Mouse (Mus musculus): Measurements from ENCODE around the gene Fgf15.

Fgf15 gene

DNA sequence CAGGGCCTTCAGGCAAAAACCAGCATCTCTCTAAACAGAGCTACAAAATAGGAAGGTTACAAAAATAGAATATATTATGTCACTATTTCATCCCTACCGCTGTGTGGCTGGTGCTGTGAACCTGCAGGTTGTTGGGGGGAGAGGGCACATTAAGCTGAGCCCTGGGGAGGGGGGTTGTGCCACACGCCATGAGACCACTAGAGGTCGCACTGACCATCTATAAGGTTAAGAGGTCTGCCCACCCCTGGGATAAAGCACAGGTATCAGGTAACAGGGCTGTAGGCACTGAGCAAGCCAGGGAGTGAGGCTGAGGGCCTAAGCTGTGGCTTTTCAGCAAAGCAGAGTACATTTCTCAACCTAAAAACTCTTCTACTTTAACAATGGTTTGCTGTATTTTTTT, 35.4 kb downstream of the Fgf15 start:
- peak; percentile 40 for DNase-seq (ENCODE audit: low read depth, low spot score)

DNA sequence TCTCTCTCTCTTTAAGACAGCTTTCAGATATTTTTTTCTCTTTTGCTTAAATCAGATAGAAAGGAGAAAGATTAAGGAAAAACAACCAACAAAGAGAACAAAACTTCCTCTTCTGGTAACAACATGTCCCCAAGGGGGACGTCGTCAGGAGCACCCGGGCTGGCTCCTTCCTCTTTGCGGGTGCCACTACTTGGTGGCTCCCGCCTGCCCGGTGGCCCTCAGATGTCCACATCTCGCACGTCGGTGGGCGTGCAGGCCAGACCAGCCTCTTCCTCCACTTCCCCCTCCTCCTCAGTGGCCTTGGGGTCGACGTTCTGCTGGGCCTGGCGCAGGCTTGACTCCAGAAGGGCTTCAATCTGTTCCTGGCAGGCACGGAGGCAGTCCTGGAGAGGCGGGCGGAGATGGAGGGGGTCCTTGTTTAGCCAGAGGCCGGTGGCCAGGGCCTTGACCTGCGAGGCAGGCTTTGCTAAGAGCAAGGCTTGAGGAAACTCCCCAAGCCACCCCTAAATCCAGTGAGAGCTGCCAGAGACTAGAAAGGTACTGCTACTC, 36.1 kb downstream of the Fgf15 start:
- no peak for DNase-seq (ENCODE audit: low read depth, low spot score)

DNA sequence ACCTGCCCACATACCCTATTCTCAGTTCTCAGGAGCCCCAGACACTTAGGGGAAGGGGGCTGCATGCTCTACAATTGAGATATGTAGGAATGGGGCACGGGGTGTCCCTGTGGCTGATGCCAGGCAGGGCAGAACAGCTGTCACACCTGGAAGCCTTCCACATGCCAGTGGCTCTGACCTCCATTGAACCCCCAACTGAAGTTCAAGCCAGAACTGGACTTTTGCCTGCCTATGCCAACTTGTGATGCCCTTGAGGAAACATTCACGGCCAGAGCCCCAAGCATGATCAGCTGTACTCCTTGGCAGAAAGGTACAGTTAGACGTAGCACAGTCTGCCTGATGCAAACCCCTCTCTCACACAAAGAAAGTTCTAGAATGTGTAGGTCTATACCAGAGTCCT, 37.0 kb downstream of the Fgf15 start:
- peak; percentile 4 for DNase-seq (ENCODE audit: low read depth, low spot score)

DNA sequence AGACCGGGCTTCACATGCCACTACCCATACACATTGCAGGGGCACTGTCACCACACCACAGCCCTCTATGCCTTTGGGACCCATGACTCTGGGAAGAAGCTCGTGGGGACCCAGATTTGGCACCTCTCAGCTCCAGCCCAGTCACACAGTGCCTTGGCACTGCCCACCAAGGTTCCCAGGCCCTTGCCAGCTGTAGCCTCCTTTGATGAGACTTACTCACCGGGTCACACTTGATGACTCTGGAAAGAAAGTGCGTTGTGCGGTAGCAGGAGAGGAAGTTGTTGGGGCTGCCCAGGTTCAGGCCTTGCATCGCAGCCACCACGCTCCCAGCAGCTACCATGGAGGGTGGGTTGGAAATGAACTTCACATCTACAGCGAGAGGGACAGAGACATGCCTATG, 37.5 kb downstream of the Fgf15 start:
- DNase-seq (ENCODE audit: low read depth, low spot score): no peak

DNA sequence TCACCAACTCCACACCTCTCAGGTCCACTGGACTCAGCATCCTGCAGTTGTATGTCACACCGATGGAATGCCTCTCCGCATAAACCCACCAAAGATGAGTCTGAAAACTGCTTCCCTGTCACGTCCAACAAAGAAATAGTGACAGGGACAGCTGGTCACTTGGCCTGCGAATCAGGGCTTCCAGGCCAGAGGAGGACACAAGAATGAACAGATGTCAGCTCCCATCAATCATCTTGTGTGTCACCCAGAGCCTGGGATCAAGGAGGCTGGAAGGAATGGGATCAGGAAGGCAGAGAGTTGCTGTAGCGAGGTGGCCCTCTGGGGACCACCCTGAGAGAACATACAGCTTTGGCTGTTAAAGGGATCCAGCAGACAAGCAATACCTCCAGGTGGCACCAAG, 38.6 kb downstream of the Fgf15 start:
- DNase-seq (ENCODE audit: low read depth, low spot score): no peak

DNA sequence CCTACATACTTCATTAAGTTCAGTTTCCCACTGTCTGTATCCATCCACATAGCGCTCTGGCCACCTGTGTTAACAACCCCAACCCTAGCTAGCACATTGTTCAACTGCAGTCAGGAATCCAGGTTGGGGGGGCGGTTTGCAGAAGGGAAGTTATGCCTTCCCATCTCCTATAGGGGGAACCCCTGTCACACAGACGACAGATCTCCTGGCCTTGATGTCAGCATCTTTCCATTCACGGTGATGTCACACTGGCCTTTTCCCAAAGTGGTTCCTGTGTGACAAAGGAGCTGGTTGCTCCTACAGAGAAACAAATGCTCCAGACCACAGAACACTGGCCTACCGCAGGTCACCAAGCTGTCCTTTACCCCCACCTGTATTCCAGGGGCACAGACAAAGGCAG, 39.2 kb downstream of the Fgf15 start:
- DNase-seq (ENCODE audit: low read depth, low spot score): peak; percentile 74

DNA sequence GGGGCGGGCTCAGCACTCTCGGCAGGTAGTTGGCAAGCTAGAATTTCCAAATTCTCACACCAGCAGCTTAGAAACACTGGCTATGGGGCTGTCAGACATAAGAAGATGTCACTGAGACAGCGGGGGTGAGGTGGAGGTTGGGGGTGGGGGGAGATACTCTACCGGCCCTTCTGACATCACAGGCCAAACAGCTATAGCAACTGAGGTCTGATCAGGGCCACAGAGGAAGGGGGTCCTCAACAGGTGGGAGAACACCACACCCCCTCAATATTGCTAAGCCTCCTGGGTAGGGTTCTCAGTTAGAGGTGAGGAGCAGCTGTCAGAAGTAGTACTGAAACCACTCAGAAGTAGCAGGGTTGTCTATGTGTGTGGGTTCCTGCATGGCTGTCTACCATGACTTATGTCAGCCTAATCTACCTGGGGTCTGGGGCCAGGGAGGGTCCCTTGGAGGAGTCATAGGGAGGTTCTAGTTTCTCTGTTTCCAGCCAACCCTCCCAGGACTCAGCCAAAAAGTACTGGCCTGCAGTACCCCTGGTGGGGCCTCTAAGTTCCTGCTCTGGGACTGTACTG, 40.1 kb downstream of the Fgf15 start:
- DNase-seq (ENCODE audit: low read depth, low spot score): no peak

DNA sequence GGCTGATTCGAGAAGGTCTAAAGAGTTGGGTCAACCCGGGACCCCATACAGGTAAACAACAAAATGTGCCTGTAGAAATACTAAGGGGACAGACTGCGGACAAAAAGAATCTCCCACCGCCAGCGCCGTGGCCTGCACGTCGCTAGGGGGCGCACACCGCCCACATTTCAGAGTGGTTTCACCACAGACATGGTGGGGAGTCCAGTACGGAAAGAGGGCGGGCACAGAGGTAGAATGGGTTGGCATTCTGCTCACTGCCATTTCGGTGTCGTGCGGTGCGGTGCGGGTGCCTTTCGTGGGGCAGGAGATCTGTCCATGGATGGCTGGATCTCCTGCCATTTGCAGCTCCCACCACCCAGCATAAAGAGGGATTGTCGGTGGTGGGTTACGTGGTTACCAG, 41.2 kb downstream of the Fgf15 start:
- peak; percentile 87 for DNase-seq (ENCODE audit: low read depth, low spot score)

DNA sequence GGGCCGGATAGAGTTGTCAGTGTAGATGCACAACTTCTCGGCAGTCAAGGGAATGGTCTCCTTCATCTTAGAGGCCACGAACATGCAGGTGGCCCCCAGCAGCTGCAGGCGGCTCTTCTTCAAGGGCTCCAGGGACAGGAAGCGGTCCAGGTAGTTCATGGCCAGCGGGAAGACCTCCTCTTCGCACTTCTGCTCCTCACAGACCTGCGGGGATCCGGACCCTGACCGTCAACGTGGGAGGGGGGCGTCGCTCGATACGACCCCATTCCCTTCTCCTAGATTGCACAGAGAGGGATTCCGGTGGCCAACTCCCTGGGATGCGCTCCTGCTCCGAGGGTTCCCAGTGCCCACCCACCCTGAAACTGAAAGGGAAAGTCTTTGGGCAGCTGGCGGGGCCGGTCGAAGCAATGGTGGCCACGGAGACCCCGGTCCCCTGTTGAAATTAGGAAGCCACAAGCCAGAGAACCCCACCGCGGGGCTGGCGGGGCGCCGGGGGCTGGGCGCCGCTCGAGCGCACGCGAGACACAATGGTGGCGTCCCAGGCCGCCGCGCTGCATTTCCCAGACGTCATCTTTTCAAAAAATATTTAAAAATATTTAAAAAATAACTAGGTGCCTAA, 41.7 kb downstream of the Fgf15 start:
- DNase-seq (ENCODE audit: low read depth, low spot score): peak; percentile 29

DNA sequence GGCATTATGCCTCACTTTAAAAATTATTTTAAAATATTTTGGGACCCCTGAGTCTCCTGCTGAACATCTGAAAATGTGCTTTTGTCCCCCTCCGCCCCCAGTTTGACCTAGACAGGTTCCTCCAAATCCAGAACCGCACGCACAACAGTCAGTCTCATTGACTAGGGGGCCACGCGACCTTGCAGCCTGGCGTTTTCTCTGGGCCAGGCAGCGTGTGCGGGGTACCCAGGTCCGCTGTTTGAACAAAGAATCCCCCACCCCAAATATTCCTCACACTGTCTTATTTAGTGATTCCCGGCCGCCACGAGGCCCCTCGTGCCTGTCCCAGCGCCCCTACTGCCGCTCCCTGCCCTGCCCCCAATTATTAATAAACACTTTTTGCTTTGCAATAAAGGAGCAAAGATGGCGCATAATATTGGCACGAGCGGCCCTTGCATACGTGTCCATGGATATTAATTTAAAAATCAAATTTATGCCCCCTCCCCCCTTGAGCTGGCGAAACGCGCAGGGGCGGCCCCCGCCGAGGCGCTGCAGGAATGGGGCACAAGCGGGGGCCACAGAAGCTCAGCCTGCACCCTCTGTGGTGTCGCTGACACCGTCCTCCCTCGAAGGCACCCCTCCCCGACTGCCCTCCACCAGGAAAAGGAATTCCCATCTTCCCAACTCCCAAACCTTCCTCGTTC, 42.5 kb downstream of the Fgf15 start:
- DNase-seq (ENCODE audit: low read depth, low spot score): peak; percentile 48

DNA sequence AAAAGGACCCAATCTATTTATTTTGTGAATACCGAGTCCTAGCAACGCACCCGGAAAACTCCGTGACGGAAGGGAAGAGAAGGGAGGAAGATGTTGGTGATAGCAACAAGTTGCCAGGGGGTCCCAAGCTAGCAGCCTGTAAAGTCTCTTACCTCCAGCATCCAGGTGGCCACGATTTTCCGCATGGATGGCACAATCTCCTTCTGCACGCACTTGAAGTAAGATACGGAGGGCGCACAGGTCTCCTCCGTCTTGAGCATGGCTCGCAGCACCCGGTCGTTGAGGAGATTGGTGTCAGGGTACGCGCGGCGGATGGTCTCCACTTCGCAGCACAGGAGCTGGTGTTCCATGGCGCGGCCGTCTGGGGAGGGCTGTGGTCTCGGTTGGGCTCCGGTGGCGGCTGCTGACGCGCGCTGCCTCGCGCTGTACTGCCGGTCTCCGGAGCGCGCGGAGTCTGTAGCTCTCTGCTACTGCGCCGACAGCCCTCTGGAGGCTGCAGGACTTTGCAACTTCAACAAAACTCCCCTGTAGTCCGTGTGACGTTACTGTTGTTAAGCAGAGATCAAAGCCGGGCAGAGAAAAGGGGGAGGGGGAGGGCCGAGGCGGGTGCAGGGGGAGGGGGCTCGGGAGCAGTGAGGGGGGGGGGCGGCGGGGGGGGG, 43.1 kb downstream of the Fgf15 start, which contains the start of gene Ccnd1:
Ccnd1 (minus strand) TSS at position 582 of the 659 bp plus-strand sequence.
- DNase-seq (ENCODE audit: low read depth, low spot score): peak; percentile 83

DNA sequence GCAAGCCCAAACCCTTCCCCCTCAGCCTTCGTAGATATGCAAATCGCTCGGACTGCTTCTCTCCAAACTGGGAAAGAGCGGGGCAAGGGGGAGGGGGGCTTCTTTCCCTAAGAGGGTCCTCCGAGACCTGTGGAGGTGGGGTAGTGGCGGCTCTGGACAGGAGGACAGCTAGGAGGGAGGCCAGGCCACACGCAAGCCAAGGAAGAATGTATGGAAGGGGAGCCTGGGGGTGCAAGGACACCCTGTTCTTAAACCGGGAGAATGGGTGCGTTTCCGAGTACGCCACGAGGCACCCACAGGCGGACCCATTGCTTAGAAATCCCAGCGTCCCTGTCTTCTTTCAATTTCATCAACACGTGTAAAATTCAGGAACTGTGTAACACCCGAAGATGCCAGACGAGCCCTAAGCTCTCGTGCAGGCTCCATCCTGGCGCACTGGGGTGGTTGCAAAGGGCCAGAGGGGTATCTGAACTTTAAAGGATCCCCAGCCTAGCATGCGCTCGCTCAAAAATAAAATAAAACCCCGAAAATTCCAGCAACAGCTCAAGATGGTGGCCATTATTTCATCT, 43.8 kb downstream of the Fgf15 start:
- DNase-seq (ENCODE audit: low read depth, low spot score): peak; percentile 68

DNA sequence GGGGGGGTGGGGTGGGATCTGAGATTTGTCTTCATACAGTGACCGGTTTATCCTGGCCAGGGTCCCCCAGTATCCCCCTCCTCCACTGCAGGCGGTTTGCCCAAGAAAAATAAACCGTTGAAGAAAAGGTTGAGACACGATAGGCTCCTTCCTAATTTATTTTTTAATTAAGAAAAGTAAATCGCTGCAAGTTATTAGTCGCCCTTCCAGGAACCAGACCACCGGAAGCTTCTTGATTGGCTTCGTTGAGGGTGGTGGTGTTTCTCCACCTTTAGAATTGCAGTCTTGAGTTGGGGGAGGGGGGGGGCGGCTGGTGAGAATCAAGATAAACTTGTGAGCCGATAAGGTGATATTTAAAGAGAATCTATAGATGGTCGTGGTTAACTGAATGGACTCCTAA, 44.3 kb downstream of the Fgf15 start:
- no peak for DNase-seq (ENCODE audit: low read depth, low spot score)

DNA sequence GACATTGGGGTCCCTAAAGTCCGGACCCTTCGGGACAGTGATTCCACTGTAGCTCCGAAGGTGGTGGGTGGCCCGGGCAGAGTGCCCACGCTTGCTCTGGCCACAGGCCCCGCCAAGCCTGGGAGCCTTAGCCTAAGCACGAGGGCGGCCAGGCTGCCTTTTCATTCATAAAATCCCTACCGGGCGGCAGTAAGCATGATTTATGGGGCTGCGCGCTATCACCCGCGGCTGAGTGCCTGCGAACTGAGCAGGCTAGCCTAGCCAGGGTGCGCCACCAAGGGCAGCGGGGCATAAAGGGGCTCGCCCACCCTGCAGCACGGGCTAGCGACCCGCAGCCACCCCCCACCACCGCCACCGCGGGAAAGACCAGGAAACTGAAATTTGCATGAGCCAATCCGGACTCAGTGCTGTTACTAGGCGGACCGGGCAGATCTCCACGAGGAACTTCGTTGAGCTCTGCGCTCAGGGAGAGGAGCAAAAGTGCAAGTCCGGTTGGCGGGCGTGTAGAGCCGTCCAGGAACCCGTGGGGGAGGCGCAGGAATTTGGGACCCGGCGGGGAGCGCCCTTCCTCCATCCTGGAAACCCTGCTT, 45.0 kb downstream of the Fgf15 start:
- DNase-seq (ENCODE audit: low read depth, low spot score): peak; percentile 95

DNA sequence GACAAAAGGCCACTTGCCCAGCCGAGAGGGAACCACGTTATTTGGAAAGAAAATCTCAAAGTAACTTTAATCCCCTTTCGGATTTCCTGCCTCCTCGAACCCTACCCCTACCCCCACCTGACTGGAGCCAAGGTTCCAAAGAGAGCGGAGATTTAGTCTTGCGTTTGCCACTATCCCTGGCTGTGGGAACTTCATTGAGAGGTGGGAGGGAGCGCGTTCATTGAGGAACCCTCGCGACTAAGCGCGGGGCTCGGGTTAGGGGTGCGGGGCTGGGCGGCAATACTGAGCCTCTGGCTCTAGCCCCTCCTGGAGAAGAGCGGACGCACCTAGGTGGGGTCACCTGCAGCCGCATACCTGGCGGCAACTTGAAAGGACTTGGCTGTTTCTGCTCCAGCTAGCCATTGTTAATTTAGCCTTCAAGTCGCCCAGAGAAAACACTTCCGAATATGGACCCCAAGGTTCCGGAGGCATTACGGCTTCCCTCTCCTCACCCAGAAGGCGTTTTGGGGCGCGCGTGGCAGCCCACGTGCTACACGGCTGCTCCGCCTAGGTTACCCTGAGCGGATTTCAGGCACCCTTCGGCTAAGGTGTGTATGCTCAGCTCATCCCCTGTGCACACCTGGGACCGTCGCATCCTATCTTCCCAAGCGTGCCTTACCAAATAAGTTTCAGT, 45.9 kb downstream of the Fgf15 start:
- DNase-seq (ENCODE audit: low read depth, low spot score): peak; percentile 56

DNA sequence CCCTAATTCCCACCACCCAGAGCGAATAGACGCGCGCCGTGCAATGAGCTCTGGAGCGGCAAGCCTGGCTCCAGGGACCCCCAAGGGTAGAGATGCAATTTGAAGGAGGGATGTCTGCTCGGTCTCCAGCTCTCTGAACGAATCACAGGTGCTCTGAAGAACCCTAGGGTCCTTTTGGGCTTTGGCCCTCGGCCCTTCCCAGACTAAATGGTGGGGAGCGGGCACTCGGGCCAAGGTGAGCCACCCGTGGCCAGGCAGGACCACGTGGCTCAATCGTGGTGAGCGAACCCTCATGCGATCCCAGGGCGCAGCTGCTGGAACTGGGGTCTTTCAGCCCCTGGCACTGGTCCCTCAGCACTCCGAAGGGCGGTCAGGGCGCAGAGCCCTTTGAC, 46.4 kb downstream of the Fgf15 start:
- peak; percentile 2 for DNase-seq (ENCODE audit: low read depth, low spot score)

DNA sequence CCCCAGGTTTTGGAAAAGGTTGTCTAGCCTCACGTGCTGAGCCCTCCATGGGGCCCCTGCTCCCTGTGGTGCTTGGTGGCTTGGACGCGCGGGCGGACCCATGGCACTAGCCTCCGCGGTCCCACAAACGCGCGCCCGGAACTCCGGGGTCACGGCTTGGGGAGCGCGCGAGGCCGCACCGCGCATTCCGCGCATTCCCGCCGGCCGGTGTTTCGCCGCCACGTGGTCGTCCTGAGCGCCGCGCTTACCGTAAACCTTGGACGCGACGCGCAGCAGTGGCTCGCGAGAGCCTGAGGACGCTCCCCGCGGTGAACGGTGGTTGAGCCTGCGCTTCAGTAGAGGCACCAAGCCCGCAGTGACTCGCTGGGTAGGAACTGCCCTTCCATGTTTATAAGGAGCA, 46.9 kb downstream of the Fgf15 start:
- peak; percentile 80 for DNase-seq (ENCODE audit: low read depth, low spot score)
